Mouse (Mus musculus) lung, embryonic 14.5 days (tissue): ENCODE data around the gene BC055324. TPM values are rescaled to one million over a fixed set of nuclear protein-coding genes. Genes with fewer than 3 reads are reported as not detected.

Experiments
- ATAC-seq: fragments of 200-750 bp; cut with Nextera tagmentation; 2 replicates; pipeline ENCODE4 v1.8.0; 2017; ENCODE audit warnings: mild to moderate bottlenecking, moderate TSS enrichment, moderate library complexity; ENCODE audit not compliant: insufficient read depth
- DNase-seq: peaks from one replicate; pipeline ENCODE4 v3.0.0-alpha.2; 2015
- H3K27ac ChIP-seq: fragments of 300-500 bp; sonication (generic); 2 replicates; pipeline ENCODE4 v1.5.1; 2014; ENCODE audit warnings: low read depth, mild to moderate bottlenecking, moderate library complexity
- H3K27me3 ChIP-seq: fragments of 300-500 bp; sonication (generic); 2 replicates; pipeline ENCODE4 v1.6.1; 2014; ENCODE audit warnings: low read length, control low read depth; ENCODE audit not compliant: insufficient read depth
- H3K36me3 ChIP-seq: fragments of 300-500 bp; sonication (generic); 2 replicates; pipeline ENCODE4 v1.6.1; 2014; ENCODE audit warnings: control low read depth; ENCODE audit not compliant: insufficient read depth
- H3K4me1 ChIP-seq: fragments of 300-500 bp; sonication (generic); 2 replicates; pipeline ENCODE4 v1.6.1; 2014; ENCODE audit warnings: antibody characterized with exemption, control low read depth; ENCODE audit not compliant: insufficient read depth
- H3K4me2 ChIP-seq: fragments of 300-500 bp; sonication (generic); 2 replicates; pipeline ENCODE4 v1.6.1; 2014; ENCODE audit warnings: mild to moderate bottlenecking
- H3K4me3 ChIP-seq: fragments of 300-500 bp; sonication (generic); 2 replicates; pipeline ENCODE4 v1.5.1; 2014; ENCODE audit warnings: low read depth, low read length
- H3K9ac ChIP-seq: fragments of 300-500 bp; sonication (generic); 2 replicates; pipeline ENCODE4 v1.6.1; 2014
- H3K9me3 ChIP-seq: fragments of 300-500 bp; sonication (generic); 2 replicates; pipeline ENCODE4 v1.6.1; 2016; ENCODE audit warnings: low read depth, low read length, control low read depth
- CTCF ChIP-seq: IDR thresholded peaks from 2 replicates; pipeline ENCODE4 v1.5.1; 2016; ENCODE audit warnings: antibody characterized with exemption, low read depth
- WGBS: fragments of 180-500 bp; shearing (Covaris S2); extraction: QIAGEN DNeasy Blood & Tissue Kit; methylation state at CpG from one replicate; pipeline ENCODE4 v1.1.7; 2014; 5-methylcytosine and 5-hydroxymethylcytosine counted together
- polyA plus RNA-seq: library from polyadenylated mRNA; unstranded; fragments of >200 nt; fragmentation: Nextera tagmentation; extraction: Ambion mirVana; gene quantifications from 2 replicates; pipeline ENCODE4 v1.2.1, GENCODE M21; 2014

The BC055324 gene
- polyA plus RNA-seq, 1 experiment from 2014 or later: 34.1 TPM

DNA sequence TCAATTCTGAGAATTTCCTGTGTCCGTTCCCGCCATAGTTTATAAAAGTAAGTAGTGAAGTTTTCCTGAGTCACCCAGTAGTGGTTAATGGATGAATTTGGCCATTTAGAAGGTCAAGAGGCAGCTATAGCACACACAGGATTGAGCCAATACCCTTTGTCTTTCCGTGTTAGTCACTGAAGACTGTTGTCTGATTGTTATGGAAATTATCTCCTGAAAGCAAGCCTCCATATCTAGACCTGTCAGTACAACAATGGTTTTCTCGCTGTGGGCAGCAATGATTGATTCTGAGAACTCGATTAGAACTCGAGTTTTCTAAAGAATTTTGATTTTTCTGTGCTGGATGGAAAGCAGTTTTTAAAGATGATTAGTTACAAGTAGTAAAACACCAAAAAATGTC, 25.2 kb upstream of the BC055324 start:
- Histone ChIP-seq H3K27me3 (no peaks in the 10 kb centered on the region), H3K4me1 (no peaks in the 10 kb centered on the region), H3K4me3 (no peak overlapping the region), H3K9ac (no peak overlapping the region), H3K27ac (no peak overlapping the region), H3K4me2 (no peak overlapping the region), H3K9me3 (no peaks in the 10 kb centered on the region), H3K36me3 (no peaks in the 10 kb centered on the region)
- no peak for TF ChIP-seq CTCF
- WGBS: 53% methylated on average over 6 of the region's 6 CpGs
- DNase-seq (no peak), ATAC-seq (no peak)

DNA sequence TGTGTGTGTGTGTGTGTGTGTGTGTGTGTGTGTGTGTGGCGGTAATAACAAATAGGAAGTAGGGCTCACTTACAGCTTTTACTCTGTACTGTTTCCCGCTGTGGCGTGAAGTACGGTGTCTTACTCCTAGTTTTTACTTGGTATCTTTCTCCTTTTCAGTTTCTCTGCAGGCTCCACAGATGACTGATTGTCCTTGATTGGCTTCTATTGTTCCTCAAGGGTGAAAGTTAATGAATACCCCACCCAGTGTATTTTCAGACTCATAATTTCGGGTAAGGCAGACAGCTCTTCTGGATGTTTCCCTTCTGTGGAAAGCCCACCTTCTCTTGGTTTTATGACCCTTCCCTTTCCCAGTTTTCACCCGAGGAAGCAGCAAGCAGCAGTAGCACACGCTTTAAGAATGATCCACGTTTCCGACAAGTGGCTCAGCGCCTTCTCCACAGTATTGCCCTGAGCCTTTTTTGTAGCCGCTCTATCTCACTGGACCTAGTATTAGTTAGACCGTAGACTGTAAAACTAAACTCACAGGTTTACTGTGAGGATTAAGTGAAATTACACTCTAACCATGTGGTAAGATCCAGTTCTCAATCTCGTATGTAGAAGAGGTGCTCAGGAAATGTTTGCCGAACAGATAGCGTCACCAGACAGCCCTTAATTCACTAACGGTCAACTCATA, 23.8 kb upstream of the BC055324 start:
- 78% methylated on average over 16 of the region's 16 CpGs for WGBS
- H3K9ac ChIP-seq: no peak overlapping the region
- no peaks in the 10 kb centered on the region for H3K36me3 ChIP-seq
- H3K4me1 ChIP-seq: no peaks in the 10 kb centered on the region
- no peak overlapping the region for H3K4me2 ChIP-seq
- H3K9me3 ChIP-seq: no peaks in the 10 kb centered on the region
- no peaks in the 10 kb centered on the region for H3K27me3 ChIP-seq
- H3K4me3 ChIP-seq: no peak overlapping the region
- TF ChIP-seq CTCF: no peak
- no peak for DNase-seq
- no peak for ATAC-seq
- no peak overlapping the region for H3K27ac ChIP-seq

DNA sequence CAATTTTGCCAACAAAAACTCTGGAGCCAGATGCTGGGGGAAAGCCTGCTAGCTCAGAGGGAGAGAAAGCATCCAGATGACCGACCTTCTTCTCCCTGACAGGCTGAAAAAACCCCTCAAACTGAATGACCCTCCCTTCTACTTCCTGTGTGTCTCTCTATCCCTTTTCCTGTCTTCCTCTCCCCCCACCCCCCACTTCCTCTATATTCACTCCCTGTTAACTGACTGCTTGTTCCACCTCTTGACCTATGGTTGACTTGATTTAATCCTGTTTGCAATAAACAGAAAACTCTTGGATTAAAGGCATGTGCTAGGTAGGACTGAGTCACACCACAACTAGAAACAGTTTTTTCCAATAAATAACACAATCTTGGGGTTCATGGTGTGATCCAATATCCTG, 20.0 kb upstream of the BC055324 start:
- H3K4me3 ChIP-seq: no peak overlapping the region
- H3K9ac ChIP-seq: no peak overlapping the region
- no peaks in the 10 kb centered on the region for H3K9me3 ChIP-seq
- no peak for TF ChIP-seq CTCF
- H3K27me3 ChIP-seq: no peaks in the 10 kb centered on the region
- H3K4me2 ChIP-seq: no peak overlapping the region
- no peak overlapping the region for H3K27ac ChIP-seq
- 61% methylated on average over 1 of the region's 1 CpGs for WGBS
- DNase-seq: no peak
- no peak for ATAC-seq
- no peaks in the 10 kb centered on the region for H3K4me1 ChIP-seq
- H3K36me3 ChIP-seq: no peaks in the 10 kb centered on the region

- Histone ChIP-seq H3K4me3 (no peak overlapping the region), H3K4me2 (no peak overlapping the region), H3K9me3 (no peaks in the 10 kb centered on the region), H3K27me3 (no peaks in the 10 kb centered on the region), H3K4me1 (no peaks in the 10 kb centered on the region), H3K9ac (no peak overlapping the region), H3K36me3 (no peaks in the 10 kb centered on the region), H3K27ac (no peak overlapping the region)
- DNase-seq: peak; percentile 47
- peak; percentile 64 for TF ChIP-seq CTCF
- no peak for ATAC-seq
- WGBS: 40% methylated on average over 2 of the region's 2 CpGs
Observed at GRCm38 (mm10) chr1:164009235-164009634, 14.6 kb upstream of the BC055324 start.

DNA sequence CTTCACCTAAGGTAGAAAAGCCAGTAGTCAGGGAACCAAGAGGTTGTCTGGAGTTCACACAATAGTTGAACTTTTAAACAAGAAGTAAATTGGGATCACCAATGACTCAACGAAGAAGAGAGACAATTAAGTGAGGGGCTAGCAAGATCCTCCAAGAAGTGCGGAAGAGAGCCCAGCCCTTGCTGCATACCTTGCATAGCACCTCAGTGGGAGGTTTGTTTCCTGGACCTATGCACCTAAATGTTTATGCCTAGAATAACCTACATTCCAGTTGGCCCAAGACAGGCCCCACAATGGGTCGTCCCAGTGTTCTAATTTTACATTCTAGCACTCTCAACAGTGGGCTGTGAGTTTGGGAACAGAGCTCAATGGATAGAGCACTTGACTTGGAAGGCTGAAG, 9.7 kb upstream of the BC055324 start:
- Histone ChIP-seq H3K36me3 (no peaks in the 10 kb centered on the region), H3K9me3 (no peaks in the 10 kb centered on the region), H3K27me3 (no peaks in the 10 kb centered on the region), H3K9ac (no peak overlapping the region), H3K4me3 (no peak overlapping the region), H3K4me1 (no peaks in the 10 kb centered on the region), H3K4me2 (no peak overlapping the region), H3K27ac (no peak overlapping the region)
- no peak for TF ChIP-seq CTCF
- ATAC-seq: no peak
- WGBS: 68% methylated on average over 3 of the region's 3 CpGs
- DNase-seq: no peak

- Histone ChIP-seq H3K9ac (no peak overlapping the region), H3K36me3 (no peaks in the 10 kb centered on the region), H3K9me3 (no peaks in the 10 kb centered on the region), H3K4me3 (no peak overlapping the region), H3K27ac (no peak overlapping the region), H3K4me1 (no peaks in the 10 kb centered on the region), H3K4me2 (no peak overlapping the region), H3K27me3 (no peaks in the 10 kb centered on the region)
- ATAC-seq (no peak), DNase-seq (no peak)
- 61% methylated on average over 6 of the region's 6 CpGs for WGBS
- TF ChIP-seq CTCF: no peak
Observed at GRCm38 (mm10) chr1:164001831-164002452, 7.3 kb upstream of the BC055324 start.

DNA sequence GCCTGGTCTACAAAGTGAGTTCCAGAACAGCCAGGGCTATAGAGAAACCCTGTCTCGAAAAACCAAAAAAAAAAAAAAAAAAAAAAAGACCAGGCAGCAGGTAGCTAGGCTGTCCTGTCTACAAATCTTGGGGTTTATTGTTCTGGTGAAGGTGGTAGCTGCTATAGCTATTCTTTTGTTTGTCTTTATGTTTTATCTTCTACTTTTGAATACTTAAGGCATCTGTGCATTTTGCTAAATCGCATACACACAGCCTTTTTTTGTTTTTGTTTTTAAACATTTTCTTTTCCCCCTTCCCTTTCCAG, 965 bp upstream of the BC055324 start:
- Histone ChIP-seq H3K9ac (peak overlapping the region; percentile 84), H3K27me3 (no peaks in the 10 kb centered on the region), H3K4me1 (no peaks in the 10 kb centered on the region), H3K9me3 (no peaks in the 10 kb centered on the region), H3K4me3 (peak overlapping the region; percentile 68), H3K27ac (no peak overlapping the region), H3K36me3 (no peaks in the 10 kb centered on the region; the same call in 1 of the 2 replicates), H3K4me2 (peak overlapping the region; percentile 79)
- no peak for DNase-seq
- TF ChIP-seq CTCF: no peak
- WGBS: 76% methylated on average over 1 of the region's 2 CpGs
- no peak for ATAC-seq
